Mouse (Mus musculus) liver, adult 2 months (tissue): ENCODE data around the gene Herc3.

ENCODE experiments used
- CTCF ChIP-seq: fragments of 200-500 bp; IDR thresholded peaks from 2 replicates; pipeline ENCODE4 v1.5.1; 2011; ENCODE audit warnings: low read depth, low read length, control low read depth
- POLR2A ChIP-seq: fragments of 200-500 bp; IDR thresholded peaks from 2 replicates; pipeline ENCODE4 v1.6.1; 2011; ENCODE audit warnings: low read length, control low read depth; ENCODE audit not compliant: insufficient read depth; ENCODE audit errors: extremely low read depth

DNA sequence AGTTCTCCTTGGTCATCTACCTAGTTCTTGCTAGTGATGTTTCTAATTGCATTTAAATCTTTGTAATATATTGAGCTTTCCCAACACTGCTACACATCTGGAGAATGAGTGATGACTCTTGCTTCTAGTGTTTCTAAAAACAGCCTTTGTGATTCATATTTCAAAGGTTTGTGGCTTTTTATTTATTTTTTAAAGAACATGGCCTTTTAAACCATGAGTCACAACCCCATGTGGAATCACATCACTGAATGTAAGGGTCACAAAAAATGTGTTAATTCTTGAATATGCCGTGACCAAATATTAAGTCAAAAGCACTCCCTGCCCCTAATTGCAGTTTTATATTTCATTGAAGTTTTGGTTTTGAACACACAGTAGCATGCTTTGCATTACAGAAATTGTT, 2.7 kb upstream of the Herc3 start:
- TF ChIP-seq CTCF (no peak), POLR2A (no peak)
